Mouse (Mus musculus) fibroblast of lung, adult 2 months (primary cell): ENCODE results near the gene Spindoc.
A peak's percentile ranks its signal among the peaks of the same experiment; 100 is the strongest.
"Not testable (repeated sequence)": the region's sequence is repeated elsewhere in the genome, so short reads cannot be mapped to it uniquely, and the experiment has no call there.

ENCODE experiments used
- DNase-seq: peaks from one replicate; pipeline ENCODE4 v3.0.0-alpha.2; 2011; ENCODE audit warnings: low read depth

Gene Spindoc

DNA sequence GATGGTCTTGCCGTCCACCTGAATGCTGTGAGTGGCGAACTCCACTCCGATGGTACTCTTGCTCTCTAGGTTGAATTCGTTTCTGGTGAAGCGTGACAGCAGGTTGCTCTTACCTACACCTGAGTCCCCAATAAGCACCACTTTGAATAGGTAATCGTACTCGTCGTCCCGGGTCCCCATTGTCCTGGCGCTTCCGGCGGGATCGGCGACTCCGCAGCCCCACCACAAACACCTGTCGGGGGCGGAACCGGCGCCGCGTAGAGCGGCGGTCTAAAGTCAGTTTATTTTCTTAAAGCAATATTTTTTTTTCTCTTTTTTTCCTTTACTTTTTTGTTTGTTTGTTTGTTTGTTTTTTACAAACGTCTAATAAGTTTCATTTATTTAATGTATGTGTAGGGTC is 16.1 kb upstream of the Spindoc start:
- DNase-seq: not testable (repeated sequence)

DNA sequence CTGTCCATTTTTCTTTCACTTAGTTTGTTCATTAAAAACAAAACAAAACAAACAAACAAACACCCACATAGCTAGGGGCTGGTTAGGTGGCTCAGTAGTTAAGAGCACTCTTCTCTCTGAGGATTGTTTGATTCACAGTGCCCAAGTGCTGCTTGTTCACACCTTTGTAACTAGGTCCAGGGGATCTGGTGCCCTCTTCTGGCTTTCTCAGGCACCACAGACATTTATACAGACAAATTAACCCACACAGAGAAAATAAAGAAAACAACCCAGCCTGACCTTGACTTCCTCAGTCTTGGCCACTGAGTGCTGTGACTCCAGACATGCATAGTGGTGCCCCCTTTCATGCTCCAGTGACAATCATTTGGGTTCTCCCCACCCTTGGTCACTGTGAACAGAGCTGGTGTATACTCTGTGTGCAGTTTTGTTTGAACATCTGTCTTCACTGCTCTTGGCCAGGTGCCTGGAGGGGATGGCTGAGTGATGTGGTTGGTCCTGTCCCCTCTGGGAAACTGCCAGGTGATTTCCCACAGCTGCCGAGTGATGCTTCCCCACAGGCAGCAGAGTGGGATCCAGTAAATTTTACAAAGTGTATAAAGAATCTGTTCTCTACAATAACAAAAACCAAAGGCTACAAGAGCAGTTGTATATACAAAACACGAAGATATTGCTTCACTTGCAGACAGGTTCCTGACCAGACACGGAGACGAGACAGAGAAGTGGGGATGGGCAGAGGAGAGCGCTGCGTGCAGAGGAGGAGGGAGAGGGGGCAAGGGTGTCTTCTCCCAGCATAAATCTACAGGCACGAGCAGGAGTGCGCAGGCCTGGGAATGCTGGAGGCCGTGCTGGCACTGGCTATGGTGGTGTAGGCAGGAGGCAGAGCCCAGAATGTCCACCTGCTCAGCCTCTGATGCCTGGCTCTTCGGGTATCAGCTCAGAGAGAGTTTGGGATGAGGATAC is 14.4 kb upstream of the Spindoc start:
- DNase-seq: not testable (repeated sequence)

DNA sequence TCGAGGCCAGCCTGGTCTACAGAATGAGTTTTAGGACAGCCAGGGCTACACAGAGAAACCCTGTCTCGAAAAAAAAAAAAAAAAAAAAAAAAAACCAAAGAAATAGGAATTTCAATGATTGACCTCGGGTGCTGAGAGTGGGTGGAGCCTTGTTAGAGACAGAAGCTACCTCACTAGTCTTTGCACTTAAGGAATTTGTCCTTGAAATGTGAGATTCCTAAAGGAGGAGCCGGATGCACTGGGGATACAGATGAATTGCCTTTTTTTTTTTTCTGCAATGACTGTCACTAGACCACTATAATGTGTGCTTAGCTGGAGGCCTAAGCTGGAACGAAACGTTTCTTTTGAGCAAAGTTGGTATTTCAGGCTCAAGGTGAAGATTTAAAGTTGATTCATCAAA is 5.7 kb upstream of the Spindoc start:
- no peak for DNase-seq

DNA sequence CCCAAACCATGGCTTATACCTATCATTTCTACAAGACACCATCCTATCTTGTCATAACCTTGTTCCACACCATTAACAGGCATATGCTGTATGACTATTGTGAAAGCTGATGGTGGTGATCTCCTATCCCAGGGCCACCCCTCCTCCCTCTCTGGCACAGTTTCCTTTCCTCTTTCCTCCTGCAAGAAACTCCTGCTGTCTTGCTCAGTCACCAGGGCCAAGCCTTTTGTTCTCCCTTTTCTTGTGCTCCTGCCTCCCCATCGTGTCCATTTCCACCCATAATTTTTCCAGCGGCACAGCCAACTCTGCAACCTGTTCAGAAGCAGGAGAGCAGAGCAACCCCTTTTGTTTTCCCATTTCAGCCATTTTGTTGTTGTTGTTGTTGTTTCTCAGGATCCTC is 3.2 kb upstream of the Spindoc start:
- DNase-seq: no peak

DNA sequence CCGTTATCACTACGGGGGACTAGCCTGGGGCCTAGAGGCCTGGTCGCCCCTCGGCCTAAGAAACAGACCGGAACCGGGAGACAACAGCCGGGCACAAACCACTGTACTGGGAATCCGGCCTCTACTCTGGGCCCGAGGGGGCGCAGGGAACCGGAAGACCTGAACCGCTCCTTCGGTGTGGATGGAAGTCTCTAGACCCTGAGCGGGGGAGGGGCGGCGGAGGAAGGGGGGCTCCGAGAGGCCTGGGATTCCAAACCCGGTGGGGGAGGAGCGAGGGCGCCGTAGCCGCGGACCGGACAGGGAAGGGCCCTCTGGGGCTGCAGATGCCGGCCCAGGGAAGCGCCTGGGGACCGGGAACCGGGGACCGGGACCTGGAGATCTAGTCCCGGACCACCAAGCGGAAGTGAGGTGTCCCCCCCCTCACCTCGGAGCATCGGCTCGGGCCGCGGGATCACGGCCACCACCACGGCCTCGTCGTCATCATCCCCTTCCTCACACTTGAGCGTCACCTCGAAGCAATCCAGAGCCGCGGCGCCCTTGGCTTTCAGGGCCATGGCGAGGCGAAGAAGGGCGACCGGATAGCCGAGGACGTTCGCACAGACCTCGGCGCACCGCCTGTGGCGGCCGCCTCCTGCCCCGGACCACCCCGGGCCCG is 419 bp downstream of the Spindoc start:
- no peak for DNase-seq

DNA sequence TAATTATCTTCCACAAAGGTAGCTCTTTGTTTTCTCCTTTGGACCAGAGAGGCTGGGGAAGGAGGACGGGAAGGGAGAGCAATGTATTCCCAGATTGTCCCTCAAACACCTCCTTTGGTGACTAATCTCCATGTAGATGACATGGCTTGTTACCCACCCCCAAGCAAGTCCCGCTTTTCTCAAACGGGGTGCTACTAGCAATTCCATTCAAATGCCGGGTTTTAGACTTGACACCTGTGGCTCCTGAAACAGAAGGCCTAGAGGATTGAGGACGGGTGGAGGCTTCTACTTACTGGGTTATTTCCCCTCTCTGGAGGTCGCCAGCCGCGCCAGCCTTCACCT is 917 bp downstream of the Spindoc start:
- no peak for DNase-seq

DNA sequence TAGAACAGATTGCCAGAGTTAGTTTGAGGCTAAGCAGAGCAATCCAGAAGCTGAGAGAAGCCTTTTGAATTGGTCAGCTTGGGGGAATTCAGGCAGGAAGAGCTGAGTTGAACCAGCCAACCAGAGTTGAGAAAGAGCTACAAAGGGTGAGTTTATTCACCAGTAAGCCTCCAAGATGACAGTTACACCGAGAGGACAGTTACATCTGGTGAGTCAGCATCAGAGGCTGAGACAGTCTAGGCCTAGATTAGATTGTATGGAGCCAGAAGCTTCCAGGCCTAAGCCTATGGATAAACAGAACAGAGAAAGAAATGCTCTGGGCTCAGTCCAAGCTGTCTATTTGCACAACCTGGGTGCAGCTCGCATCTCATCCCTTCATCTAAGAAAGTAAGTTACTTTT is 5.2 kb downstream of the Spindoc start:
- DNase-seq: no peak

DNA sequence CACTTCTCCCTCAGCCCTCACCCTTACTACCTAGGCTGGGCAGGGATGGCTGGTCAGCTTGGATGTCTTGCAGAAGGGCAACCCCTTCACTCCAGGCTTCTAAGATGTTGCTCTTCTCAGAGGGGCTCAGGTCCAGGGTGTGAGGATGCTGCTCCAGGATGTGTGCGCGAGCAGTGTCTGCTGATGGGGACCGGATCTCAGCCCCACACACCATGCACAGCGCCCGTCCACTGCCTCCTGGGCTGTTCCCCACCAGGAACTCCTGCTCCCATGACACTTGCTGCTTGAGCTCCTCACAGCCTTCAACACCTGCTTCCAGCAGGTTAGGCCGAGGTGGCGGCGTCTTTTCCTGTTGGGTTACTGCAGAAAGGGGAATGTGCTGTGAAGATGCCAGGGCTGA is 8.3 kb downstream of the Spindoc start:
- no peak for DNase-seq

DNA sequence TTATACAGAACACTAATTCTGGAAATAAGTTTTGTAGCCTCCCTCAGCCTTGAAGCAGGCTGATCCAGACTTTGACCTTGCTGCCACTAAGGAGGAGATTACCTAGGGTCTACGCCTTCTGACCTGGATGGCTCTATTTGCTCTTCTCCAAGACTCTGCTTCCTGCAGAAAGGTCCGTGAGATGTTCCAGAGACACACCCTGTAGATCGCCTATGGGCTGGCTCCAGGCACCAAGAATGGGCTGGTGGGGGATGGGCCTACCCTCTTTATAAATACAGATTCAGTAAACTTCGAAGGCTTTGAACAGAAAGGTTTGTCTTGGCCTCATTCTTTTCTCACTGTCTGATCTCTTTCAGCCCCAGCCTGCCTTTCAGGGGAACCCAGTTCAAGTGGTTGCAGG is 13.3 kb downstream of the Spindoc start:
- DNase-seq: not testable (repeated sequence)

DNA sequence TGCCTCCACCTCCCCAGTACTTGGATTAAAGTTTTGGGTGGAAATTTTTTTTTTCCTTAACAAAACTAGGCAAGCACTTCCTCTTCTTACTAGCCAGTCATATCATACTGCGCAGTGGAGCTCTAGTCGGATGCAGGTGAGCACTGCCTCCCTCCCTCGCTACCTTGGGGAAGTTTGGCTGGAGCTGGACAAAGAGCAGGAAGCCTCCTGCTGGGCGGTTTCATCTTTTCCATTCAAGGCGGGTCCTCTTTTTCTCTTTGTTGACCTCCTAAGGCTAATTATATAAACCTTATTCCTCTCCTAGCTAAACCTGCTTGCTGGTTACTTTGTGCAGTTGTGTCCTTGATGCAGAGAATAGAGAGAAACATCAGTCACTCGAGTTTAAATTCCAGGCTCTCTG is 29.2 kb downstream of the Spindoc start:
- no peak for DNase-seq

DNA sequence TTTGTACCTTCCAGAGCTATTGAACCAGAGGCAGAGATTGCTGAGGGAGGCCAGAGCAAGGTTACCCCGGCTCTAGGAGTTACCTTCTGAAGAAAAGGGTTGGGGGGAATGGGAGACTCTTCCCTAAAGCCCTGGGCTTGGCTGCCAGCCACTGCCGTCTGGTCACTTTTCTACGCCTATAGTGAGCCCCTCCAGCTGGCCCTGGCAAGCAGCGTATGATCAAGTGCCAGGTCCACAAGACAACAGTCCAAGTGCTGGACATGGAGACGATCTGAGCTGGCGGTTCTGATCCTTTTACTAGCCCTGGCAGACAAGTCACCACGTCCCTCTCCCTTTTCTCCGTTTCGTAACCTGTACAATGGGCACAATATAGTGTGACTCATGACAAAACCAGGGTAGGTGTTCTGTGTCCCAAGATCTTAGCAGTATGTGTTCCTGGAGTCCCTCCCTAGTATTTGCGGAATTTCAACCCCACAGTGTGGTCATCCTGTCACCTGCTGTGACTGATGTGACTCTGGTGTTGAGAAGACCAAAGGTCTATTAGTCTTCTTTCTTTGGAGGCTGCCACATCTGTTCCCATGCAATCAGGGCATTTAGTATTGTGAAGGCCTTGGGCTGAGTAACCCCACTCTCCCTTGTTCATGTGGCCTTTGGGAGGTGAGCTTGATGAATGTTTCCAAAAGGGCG is 29.8 kb downstream of the Spindoc start:
- DNase-seq: no peak

DNA sequence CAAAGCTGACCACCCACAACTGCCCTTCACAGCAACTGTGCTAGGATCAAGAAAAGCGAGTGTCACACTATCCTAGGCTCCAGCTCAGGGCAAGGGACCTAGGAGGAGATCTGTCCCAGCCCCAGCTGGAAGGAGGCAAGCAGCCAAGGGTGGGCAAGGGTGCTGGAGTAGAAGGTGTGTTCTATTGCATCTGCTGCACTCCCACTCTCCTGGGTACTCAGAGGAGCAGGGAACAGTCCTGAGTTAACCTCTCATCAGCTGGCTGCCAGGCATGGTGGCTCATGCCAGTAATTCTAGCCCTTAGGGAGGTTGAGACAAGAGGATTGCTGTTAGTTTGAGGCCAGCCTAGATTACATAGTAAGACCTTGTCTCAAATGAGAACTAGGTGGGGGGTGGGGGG is 32.8 kb downstream of the Spindoc start:
- no peak for DNase-seq

DNA sequence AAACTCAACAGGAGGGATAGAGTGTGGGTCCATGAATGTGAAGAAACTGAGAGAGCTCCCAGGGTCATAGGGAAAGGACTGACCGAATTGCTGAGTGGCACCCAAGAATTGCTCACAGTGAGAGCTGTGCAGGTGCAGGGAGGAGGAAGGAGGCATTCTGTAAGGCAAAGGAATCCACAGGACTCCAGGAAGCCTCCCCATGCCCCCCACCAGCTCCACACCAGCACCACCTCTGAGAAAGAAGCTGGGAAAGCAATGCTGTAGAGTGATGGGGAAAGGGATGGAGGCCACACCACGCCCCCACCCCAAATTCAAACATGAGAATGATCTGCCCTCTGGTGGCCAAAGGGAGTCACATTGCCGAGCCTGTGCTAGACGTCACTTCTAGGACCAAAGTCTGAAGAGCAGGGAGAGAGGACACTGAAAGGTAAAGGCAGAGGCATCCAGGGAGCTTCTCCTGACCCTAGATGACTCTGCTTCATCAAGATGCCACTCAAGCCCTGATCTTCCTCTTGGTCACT is 37.5 kb downstream of the Spindoc start:
- DNase-seq: no peak

DNA sequence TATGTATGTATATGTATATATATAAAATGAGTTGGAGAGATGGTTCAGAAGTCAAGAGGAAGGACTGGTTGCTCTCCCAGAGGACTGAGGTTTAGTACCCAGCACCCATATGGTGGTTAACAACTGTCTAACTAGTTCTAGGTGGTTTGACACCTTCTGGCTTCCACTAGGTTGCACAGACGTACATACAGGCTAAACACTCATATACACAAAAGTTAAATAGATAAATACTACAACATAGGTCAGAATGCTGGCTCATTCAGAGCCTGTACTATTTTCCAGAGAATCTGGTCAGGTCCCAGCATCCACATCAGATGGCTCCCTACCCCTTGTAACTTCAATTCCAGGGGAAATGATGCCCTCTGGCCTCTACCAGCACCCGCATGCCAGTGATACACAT is 40.1 kb downstream of the Spindoc start:
- no peak for DNase-seq

DNA sequence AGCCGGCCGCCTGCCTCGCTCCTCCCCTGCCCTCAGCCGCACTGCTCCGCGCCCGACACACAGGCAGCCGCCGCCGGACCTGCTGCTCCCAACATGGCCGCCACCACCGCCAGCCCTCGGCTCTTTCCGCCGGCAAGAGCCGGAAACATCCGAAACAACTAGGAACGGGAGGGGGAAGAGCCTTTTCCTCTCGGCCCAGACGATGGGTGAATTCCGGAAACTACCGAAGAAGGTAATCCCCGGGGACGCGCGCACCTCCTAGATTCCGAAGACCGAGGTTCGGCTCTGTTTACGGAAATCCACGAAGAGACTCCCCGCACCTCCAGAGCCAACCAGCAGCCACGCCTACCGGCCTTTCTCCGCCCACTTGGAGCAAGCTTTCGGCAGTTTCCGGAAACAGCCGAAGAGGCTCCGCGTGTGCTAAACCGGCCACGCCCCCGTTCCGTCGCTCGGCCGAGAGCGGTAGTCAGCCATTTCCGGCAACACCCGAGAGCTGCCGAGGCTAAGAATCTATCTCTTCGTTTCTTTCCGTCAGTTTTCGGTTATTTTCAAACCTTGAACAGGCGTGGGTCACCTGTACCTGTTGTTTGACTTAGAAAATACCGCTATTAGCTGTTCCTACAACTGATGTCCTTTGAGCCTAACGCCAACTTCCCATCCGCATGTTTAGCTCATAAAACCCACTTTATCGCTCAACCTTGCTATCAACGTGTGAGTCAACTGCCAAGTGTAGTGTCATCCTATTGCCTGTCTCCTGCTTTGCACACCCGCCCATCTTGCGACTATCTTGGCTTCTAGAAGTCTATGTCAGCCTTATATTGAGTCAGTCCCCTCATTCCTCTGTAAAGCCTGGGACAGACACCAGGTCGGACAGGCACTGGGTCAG is 41.0 kb downstream of the Spindoc start, which contains the start of gene Mark2:
Gene Mark2 (minus strand): TSS at position 349 of the 886 bp plus-strand sequence.
- peak; percentile 96 for DNase-seq

DNA sequence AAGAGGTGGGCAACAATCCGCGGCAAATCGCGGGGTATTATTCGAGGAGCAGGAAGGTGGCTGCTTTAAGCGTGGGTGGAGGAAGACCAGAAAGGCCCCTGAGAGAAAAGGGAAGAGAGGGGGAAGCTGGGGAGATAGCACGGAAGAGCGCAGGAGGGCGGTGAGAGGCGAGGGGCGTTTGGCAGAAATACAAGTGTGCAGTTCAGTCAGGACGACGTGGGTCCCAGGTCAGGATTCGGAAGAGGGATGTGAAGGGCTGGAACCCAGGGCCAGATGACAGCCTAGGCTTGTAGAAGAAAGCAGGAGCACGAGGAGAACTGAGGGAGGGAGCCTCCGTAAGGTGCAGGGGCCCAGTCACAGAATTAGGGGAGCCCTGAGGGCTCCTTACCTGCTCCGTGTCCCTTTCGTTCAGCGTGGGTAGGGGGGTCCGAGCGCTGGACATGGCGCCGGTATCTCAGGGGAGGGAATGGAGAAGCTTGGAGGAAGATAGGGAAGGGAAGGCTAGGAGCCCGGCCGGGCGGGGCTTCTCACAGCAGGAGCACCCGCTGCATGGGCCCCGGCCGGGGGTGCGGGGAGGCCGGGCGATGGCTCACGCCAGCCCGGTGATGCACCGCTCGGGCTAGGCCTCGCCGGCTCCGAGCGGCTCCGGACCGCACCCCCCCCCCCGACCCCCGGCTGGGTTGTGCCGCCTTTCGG is 41.9 kb downstream of the Spindoc start:
- DNase-seq: no peak

DNA sequence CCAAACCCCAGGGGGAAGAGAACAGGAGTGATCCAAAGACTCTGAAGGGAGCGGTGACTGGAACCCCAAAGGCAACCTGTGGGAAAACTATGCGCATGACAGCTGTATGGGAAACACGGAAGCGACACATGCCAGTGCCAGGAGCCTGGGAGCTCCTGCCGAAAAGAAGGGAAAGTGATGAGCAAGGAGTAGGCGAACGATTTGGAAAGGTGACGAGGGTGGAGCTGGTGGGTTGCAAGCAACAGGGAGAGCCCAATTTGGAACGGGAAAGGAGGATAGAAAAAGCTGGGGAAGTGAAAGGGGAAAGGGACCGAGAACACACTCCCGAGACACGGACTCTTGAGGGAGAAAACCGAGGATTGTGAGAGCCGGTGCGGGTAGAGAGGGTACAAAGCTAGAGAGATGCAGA is 42.4 kb downstream of the Spindoc start:
- peak; percentile 32 for DNase-seq

DNA sequence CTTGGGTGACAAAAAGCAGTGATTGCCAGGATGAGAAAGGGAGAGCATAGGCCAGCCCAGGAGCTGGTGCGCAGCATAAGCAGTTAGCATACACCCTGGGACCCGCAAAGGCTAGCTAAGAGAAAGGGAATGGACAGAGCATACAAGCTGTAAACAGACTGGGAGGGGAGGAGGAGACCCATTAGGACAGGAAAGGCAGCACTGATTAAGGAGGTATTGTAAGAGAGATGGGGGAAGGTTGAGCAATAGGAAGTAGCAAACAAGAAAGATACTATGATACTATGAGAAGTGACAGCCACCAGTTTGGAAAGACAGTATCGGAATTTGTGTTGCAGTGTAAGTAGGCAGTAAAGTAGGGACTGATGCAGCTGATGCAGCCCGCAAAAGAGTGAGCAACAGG is 42.9 kb downstream of the Spindoc start:
- no peak for DNase-seq

DNA sequence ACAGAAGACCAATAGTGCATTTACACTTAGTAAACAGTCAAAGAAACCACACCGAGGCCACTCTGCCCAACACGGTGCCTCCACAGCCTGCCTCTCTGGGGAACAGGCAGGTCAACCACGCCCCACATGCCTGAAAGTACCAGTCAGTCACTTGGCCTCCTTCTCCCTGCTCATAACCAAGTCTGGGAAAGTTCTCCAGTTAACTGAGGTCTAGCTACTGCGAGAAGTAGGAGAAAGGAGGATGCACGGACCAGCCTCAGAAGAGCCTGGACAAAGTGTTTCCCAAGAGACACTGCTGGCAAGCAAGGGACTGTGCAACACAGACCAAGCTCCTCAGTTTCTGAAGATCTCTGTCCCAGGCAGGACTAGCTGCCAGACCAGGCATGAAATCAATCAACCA is 43.8 kb downstream of the Spindoc start:
- peak; percentile 76 for DNase-seq

DNA sequence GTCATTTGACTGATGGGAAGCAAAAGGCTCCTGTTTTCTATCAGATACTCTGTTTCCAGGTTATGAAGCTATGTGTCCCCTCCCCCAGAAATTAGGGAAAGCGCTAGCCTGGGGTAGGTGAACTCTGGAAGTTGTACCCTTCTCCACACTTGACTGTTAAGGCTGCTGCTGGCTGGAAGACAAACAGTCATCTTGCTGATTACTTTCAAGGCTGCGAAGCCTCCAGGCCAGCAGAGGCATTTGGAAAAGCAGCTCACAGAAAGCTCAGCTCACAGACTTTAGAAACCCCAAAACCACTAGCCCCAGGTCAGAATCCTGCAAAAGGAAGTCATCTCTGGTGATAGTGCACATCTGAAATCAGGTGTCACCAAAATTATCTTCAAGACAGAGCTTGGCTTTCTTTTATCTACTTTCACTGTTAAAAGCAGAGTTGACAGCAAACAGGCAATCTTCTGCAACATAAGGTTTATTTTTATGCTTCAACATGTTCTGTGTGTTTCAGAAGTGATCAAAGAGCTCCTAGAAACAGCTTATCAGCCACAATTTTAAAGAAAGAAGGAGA is 44.9 kb downstream of the Spindoc start:
- no peak for DNase-seq

DNA sequence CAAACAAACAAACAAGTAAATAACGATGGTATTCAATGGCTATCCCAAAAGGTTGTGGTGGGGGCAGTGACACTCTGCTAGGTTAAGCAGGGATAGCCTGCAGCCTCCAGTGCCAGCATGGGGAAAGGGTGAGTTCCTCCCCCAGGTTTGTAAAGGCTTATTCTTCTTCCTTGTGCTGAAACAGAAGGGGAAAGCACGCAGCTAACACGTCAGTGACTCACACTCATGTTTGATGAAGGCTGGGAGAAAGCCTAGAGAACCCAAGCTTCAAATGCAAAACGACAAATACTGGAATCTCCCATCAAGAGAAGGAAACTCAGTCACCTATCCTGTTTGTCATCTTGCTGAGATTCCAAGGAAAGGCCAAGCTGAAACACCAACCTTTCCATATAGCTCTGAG is 47.1 kb downstream of the Spindoc start:
- peak; percentile 35 for DNase-seq
